Mouse (Mus musculus) kidney, postnatal 4 days (tissue): ENCODE measurements at regions not wholly inside any gene's neighbourhood (a gene's known extent, or its start where the extent isn't known, plus 50 kb on each side); places are given as distances from the start of the nearest gene placed in this dataset.

Source experiments
- DNase-seq, 2 experiments: peaks; one replicate each; pipeline ENCODE4 v3.0.0; 2021; ENCODE audit warnings: mixed read lengths in 2 of 2

DNA sequence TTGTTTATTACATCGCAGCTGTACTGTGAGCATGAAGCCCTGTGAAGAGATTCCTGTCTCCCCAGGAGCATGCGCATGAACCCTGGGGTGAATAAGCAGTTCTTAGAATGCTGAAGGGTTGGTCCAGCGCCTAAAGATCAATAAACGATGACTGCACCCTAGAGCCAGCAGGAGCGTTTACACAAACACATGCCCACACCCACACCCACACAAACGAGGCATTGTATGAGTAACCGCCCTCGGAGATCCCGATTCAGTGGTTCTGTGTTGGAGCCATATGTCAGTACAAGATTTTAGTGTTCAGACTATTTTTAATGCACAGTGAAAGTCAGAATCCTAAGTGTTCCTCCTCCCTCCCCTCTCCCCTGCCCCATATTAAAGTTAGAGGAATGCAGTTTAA, 57.3 kb downstream of the Edn1 start:
- DNase-seq = no peak

DNA sequence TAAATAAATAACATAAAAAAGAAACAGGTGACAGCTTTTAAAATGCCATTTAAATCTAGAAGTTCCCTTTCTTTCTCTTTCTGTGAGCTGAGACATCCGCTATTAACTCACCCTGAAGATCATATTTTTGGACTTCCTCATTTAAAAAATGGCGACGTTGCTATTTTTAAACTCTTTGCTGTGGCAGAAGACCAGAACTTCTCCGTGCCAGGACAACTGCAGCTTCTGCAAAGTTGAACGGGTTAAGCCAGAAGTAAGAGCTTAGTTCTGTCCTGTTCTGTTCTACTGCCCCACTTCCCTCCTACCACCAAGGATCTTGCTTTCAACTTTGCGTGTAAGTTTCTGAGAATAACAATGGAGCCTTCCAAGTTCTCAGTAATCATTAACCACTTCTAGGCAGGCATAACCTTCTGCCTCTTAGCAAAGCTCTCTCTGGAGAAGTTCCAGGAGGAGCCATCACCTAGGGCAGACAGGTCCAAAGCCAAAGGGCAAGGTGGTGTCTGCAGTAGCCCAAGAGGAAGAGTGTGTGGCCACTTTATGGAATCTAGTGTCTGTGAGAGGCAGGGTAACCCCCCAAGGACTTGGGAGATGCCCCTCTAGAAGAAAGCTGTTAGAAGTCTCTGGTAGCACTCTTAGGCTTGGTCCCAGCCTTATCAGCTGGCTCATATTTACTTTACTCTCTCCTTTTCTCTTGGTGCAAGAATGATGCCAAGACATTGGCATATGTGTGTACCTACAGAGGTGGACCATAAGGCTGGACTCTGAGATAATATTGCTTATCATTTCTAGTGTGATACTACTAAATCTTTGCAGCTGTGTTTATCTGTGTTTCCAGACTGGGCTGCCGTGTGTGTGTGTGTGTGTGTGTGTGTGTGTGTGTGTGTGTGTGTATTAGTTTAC, 66.6 kb downstream of the Edn1 start:
- peak in 1 of 2 experiments; percentile 36 for DNase-seq

DNA sequence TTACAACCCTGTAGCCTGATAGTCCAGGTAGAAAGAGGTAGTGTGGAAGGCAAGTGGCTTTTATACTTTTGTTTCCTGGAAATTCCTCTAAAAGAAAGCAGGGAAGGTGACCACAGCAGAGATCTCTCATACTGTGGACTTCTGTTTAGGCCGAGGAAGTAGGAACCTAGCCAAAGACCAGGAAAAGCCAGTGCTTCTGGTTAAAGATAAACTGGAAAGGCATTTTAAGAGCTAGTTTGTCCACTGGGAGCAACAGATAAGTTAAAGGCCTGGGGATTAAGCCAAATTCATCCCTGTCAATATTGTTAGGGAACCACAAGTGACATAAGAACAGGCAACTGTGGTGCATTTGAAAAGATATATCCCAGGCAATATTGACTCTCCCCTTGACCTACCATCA, 68.5 kb downstream of the Edn1 start:
- no peak for DNase-seq

DNA sequence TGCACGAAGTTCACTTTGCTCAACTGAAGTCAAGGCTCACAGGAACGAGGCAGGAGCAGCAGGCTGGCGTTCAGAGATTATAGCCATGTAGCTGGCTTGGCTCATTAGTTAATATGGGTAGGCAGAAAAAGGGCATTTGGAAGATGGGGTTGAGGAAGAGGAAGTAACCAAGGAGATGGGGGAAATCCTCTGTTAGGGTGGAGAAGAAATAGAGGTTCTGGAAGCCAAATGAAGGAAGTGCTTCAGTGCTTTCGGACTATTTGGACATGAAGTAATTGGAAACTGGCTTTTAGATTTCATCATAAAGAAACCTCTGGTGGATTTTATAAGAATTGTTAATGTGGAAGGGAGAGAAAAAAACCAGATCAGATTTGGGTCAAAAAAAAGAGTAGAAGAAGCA, 70.9 kb downstream of the Edn1 start:
- DNase-seq = no peak

DNA sequence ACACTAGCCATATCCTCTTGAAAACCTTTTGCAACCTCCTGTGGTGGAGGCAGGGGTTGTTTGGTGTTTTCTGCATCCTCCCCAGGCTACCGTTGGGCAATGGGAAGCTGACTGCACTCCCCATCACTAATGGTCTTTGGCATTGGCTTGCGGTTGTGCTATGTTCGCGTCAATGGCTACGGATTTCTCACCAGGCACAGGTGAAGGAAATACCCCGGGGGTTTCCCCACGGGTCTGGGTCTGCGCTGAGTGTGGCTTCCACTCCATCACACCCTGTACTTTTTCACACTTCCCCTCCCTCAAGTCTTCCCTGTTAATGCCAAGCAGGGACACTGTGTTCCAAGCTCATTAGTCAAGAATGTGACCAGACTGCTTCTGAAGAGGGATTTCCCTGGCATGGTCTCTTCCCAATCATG, 72.9 kb downstream of the Edn1 start:
- no peak for DNase-seq

- no peak for DNase-seq
These were observed 78.4 kb downstream of the Edn1 start for GRCm38 (mm10) chr13:42379675-42380074.

GRCm38 (mm10) chr13:42383099-42383498, 81.8 kb downstream of the Edn1 start:
- DNase-seq = no peak

DNA sequence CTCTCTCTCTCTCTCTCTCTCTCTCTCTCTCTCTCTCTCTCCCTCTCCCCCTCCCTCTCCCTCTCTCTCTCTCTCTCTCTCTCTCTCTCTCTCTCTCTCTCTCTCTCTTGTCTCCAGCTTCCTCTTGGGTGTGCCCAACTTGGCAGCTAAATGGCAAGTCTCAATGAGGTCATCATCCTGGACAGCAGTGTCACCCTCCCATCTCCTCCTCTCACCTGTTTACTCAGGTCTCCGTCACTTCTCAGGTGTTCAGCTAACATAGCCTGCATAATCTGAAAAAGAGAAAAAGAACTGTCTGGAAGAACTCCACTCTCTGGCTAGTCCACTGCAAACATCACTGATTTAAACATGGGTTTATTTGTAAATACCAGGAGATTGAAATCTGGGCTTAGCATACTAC, 89.1 kb downstream of the Edn1 start:
- DNase-seq = no peak

DNA sequence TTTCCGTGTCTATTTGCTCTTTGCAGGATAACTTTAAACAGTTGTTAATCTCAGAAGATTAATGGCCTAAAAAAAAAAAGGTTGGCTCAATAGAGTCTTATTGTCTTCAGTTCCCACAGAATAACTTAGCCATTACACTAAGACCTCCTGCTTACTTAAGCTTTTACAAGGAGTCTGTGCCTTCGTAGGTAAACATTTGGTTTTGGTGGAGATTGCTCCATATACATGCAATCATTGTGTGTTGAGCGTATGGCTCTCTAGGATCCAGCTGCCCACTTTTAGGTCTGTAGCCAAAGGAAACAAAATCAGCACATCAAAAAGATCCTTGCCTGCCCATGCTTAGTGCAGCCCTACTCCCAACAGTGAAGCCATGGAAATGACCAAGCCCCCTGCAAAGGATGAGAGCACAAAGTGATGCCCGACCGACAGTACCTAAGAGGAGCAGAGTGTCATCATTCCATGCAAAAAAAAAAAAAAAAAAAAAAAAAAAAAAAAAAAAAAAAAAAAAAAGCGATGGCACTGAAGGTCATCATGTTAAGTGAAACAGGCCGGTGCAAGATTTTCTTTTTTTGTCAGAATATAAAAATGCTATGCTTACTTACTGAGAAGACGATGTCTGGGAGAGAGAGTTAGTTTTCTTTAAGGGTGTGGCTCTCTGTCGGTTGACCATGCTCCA, 90.2 kb downstream of the Edn1 start:
- DNase-seq = no peak

GRCm38 (mm10) chr13:42392701-42393100, 91.4 kb downstream of the Edn1 start:
- DNase-seq = no peak

GRCm38 (mm10) chr13:42394572-42394971, 93.3 kb downstream of the Edn1 start:
- no peak for DNase-seq

GRCm38 (mm10) chr13:42401513-42401912, 100.2 kb downstream of the Edn1 start:
- DNase-seq = no peak

DNA sequence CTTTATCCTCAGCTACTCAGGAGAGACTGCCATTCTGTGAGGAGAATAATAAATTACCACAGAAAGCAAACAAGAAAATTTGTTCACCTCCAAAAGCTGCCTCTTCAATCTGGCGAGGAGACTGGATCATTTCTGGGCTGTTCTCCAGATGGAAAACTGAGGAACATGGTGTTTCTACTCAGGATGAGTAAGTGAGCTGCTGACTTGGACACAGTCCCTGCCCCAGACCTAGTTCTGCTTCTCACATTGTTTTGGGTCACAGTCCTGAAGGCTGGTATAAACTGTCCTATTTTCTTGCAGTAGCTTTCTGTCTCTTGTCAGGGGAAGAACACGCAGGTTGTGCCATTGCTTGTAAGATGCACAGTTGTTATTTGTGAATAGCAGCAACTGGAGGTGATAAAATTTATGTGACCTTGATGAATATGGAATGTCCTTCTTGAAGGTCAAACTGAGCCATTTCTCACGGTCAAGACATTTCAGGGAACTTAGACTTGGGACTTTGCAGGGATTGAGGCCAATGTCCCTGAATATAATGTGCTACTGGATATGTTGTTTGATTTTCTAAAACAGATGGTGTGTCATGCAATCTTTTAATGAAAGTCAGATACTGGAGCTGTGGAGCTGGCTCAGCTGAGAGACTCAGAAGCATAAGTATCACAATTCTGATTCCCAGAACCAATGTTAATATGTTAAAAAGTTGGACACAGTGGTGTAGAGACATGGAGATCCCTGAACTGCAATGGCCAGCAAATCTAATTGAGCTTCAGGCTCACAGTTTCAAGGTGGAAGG, 102.2 kb downstream of the Edn1 start:
- DNase-seq = no peak

- no peak for DNase-seq
These were observed 111.5 kb downstream of the Edn1 start for GRCm38 (mm10) chr13:42412652-42413282.

DNA sequence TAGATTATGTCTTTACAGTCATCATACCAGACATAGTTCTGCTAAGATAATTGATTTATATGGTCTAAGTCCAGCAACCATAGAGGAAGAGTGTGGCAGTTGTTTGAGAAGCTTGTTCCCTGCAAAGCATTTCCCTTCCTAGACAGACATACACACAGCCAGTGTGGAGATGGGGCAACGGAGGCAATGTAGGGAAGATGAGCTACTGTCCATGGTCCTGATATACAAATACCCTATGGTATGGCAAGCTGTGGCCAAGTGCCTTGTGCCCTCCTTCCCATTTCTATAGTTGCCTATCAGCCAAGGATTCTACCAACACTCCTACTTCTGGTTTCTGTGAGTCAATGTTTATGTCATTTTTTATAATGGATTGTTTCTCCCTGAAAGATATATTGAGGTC, 145.6 kb downstream of the Edn1 start:
- DNase-seq = no peak

- no peak for DNase-seq
These were observed 152.4 kb downstream of the Edn1 start for GRCm38 (mm10) chr13:42453665-42454064.

DNA sequence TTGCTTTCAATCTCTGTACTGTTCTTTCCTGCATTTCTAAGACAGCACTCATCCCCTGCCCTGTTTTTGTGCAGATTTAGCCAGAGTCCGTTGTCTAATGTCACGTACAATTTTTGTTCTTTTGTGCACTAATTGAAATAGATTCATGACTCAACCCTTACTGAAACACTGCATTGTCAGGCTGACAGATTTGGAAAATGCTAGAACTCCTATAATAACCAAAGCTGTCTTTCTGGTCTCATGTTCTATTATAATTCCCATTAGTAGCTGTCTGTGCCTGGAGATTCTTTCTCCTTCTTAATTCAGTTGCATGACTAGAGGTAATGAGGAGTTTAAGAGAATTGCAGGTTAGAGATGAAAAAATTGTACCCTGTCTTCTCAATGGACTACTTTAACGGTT, 158.6 kb downstream of the Edn1 start:
- no peak for DNase-seq

DNA sequence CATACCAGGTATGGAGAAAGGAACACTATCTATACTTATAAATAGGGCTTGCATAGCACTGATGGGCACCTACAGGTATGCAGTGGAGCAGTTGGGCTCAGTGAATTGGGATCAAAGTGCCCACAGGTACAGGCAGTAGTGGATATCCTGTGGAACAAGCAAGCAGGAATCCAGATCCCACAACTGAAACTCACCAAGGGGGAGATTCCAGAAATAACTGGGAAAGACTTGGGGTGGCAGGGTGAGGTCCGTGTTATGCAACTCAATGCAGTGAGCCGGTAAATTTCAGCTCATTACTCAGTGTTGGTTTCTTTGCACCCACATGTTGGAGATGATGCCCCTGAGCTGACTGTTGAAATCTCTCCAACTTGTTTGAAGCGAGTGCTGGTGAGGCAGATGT, 177.5 kb downstream of the Edn1 start:
- no peak for DNase-seq

GRCm38 (mm10) chr13:42490956-42491680, 189.3 kb upstream of the Phactr1 start:
- no peak for DNase-seq

- peak in 1 of 2 experiments; percentile 14 for DNase-seq
These were observed 186.1 kb upstream of the Phactr1 start for GRCm38 (mm10) chr13:42494371-42494770.

GRCm38 (mm10) chr13:42498351-42498750, 182.1 kb upstream of the Phactr1 start:
- no peak for DNase-seq

- DNase-seq = no peak
These were observed 172.9 kb upstream of the Phactr1 start for GRCm38 (mm10) chr13:42507535-42507934.
